Mouse (Mus musculus): ENCODE measurements around the gene Adrb1.
"Not testable (repeated sequence)": the region's sequence is repeated elsewhere in the genome, so short reads cannot be mapped to it uniquely, and the experiment has no call there.

The Adrb1 gene

DNA sequence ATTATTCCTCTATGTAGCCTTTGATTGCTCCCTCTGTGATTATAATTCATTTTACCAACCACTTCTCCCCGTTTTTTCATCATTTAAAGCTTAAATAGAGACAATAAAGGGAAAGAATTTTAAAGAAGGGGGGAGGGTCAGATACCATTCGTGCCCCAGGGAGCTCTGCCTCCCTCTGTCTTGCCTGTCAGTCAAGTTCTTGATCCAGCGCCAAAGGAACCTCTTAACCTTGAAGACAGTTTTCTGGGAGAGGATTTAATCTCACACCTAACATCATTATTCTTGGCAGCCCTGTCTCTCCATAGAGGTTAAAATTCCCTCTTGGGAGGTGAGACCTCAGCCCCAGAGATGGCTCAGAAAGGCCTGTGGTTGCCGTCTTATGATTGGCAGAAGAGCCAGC lies 28.7 kb downstream of the Adrb1 start:
- DNase-seq = no peak

DNA sequence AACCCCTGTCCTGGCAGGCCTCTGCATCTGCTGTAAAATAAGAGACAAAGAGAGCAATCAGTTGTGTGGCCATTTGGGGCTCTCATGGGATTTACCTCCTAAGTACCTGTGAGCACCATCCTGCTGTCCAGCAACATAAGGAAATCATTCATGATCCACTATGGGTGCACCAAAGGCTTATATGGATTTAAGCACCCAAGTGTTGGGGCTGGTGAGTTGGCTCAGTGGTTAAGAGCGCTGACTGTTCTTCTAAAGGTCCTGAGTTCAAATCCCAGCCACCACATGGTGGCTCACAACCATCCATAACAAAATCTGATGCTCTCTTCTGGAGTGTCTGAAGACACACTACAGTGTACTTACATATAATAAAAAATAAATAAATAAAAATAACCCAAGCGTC lies 32.5 kb downstream of the Adrb1 start:
- DNase-seq = not testable (repeated sequence)

DNA sequence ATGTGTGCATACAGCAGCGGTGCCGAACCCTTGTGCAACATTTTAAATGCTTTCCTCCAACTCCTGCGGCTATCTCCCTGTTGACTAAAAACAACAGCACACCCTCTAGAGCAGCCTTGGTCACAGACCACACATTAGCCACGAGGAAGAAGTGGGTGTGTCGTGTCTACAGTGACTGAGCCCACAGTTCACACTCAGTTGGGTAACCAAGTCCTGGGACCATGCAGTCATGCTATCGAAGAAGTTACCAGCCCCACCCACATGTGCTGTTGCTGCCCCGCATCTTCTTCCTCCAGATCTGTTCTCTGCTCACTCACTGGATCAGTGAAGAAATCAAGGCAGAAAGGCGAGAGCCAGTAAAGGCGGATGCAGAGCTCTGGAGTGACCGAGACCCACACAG lies 34.4 kb downstream of the Adrb1 start:
- no peak for DNase-seq

GRCm38 (mm10) chr19:56758311-56758710 lies 36.3 kb downstream of the Adrb1 start:
- no peak for DNase-seq

DNA sequence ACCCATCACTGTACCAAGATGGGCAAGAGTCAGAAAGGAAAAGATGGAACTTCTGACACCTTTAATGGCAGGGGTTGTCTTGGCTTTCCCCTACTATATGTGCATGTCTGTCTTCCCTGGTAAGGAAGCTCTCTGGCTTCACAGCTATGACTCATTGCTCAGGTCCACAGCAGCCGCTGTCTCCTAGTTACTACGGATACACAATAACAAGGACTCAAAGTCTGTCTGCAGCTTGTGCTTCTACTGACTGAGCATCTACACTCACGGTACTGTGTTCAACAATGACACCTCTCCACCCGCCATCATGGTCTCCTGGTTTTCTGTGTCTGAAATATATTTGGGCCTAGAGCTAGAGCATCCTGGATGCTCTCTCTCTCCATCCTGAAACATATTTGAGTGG lies 37.7 kb downstream of the Adrb1 start:
- no peak for DNase-seq

- DNase-seq = no peak
Observed at GRCm38 (mm10) chr19:56760306-56760940, 38.4 kb downstream of the Adrb1 start.

GRCm38 (mm10) chr19:56761096-56761495 lies 39.1 kb downstream of the Adrb1 start:
- DNase-seq = no peak

GRCm38 (mm10) chr19:56761727-56762126 lies 39.7 kb downstream of the Adrb1 start:
- no peak for DNase-seq

- DNase-seq = peak; percentile 49
Observed at GRCm38 (mm10) chr19:56762686-56763085, 40.7 kb downstream of the Adrb1 start.

GRCm38 (mm10) chr19:56769024-56769423 lies 47.0 kb downstream of the Adrb1 start:
- no peak for DNase-seq

DNA sequence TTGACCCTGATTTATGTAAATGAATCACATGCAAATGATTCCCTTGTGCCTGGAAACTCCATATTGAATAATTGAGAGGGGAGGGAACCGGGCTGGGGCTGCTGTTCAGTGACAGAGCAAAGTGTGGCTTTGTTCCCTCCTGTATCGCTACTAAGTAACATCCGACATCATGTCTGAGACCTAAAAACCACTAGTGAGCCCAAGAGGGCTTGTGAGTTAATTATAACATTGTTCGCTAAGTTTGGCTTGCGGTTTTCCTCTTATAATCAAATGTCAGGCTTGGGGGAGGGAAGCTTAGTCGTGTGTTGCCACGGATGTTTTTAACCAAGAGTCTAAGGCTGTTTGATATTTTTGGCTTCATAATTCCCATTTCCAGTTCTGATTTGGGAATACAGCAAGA lies 50.2 kb downstream of the Adrb1 start:
- no peak for DNase-seq

DNA sequence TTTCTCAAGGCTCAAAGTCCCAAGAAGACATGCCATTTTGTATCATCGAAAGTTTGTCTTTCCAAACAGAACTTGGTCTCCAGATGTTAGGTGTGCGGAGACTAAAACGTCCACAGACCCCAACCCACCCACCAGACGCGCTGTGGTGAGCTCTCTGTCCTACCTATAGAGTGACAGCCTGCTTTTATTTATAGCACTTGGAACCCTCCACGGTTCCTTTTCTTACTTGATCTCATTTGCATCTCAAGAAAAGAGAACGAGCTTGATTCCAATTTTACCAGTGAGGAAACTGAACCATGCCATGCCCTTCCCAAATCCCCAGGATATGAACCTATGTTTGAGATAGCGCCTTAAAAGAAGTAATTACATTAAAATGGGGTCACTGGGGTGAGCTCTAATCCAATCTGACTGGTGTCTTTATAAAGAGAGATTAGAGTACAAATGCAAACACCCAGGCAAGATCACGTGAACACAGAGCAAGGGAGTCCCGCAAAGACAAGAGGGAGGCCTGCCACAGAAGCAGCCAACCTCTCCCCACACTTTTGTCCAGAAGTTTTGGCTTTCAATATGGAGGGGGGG lies 51.5 kb downstream of the Adrb1 start:
- no peak for DNase-seq

DNA sequence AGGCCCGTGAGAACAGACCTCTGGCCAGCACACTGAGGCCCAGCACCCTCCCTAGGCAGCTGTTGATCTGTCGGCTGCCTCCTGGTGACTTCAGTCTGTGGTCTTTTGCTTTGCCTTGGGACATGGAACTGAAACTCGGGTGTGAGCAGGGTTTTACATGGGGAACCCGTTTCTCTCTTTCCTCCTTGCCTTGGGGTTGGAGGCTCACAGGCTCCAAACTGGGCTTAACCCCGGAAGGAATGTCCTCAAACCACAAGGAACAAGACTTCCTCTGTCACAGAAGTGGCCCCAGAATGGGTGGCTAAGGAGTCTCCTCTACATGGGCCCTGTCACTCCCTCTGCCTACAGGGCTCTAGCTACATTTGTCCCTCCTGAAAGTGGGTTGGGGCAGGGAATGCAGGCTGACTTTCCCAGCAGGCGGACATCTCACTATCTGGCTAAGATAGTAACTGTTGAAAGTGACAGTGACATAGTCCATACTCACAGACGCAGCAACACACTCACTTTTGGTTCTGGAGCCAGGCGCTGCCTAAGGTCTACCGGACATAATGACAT lies 52.5 kb downstream of the Adrb1 start:
- DNase-seq = no peak

- no peak for DNase-seq
Observed at GRCm38 (mm10) chr19:56774971-56775892, 53.2 kb downstream of the Adrb1 start.

- DNase-seq = no peak
Observed at GRCm38 (mm10) chr19:56775893-56776718, 54.1 kb downstream of the Adrb1 start.

DNA sequence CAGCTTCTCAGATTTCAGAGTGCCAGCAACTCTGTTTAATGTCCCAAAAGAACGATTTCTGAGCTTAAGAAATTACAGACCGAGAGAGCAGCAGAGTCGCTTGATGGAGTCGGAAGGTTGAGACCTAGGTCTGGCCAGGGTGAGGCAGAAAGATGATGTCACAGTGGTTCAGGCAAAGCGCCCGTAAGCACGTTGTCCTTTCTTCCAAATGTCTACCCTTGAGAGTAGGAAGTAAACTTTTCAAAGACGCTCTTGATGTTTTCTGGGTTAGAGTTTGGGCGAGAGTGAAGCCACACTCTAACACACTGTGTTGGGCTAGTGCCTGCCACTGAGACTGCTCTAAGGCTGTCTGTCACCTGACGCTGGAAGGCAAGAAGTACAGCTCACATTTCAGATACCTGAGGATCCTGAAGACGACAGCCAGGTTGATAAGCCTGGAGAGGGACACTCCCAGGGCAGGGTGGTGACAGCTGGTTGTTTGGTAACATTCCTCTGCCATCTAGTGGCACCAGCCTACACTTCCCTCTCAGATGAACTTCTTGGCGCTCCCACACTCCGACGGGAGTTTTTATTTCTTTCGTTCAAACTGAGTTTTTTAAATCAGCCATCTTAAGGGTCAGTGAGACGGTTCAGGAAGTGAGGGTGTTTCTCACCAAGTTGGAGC lies 54.9 kb downstream of the Adrb1 start:
- DNase-seq = no peak

DNA sequence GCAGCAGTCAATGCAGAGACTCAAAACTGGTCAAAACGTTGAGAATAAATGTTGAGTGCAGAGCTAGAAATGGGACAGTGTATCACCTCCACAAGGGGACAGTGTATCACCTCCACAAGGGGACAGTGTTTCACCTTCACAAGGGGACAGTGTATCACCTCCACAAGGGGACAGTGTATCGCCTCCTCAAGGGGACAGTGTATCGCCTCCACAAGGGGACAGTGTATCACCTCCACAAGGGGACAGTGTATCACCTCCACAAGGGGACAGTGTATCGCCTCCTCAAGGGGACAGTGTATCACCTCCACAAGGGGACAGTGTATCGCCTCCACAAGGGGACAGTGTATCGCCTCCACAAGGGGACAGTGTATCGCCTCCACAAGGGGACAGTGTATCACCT lies 56.5 kb downstream of the Adrb1 start:
- not testable (repeated sequence) for DNase-seq
